Mouse (Mus musculus): Measurements from ENCODE around the gene Hfe2.
"Not testable (repeated sequence)": the region's sequence is repeated elsewhere in the genome, so short reads cannot be mapped to it uniquely, and the experiment has no call there.

The Hfe2 gene

GRCm38 (mm10) chr3:96524914-96525313 is at the start of gene Hfe2:
Gene Hfe2 (plus strand): TSS chr3:96525172.
- no peak for DNase-seq (ENCODE audit: low spot score)

DNA sequence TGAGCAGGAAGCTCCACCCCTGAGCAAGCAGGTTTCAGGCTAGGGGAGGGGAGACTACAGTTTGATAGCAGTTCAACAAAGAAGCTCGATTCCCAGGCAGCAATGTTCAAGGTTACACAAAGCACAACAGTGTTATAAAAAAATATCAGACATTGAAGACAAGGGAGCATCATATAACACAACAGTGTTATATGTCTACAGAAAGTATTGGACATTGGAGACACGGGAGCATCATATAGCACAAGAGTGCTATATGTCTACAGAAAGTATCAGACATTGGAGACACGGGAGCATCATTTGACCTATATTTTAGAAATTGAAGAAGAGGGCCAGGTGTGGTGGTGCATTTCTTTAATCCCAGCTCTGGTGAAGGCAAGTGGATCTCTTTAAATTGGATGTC is 47.9 kb upstream of the Hfe2 start:
- no peak for DNase-seq (ENCODE audit: low spot score)

DNA sequence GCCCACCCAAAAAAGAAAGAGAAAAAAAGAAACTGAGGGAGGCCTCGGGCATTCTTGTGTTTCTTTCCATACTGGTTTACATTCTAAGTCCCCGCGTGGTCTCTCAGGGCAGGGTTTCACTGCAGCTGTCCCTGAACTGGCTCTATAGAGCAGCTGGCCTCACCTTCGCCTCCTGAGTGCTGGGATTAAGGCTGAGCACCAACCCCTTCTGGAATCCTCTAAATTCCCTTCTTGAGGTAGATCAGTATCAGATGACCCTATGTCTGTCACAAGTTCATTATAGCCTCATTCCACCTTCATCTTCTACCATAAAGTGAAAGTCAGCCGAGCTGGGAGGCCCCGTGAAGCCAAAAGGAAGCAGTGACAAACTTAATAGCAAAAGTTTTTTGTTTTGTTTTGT is 47.4 kb upstream of the Hfe2 start:
- no peak for DNase-seq (ENCODE audit: low spot score)

DNA sequence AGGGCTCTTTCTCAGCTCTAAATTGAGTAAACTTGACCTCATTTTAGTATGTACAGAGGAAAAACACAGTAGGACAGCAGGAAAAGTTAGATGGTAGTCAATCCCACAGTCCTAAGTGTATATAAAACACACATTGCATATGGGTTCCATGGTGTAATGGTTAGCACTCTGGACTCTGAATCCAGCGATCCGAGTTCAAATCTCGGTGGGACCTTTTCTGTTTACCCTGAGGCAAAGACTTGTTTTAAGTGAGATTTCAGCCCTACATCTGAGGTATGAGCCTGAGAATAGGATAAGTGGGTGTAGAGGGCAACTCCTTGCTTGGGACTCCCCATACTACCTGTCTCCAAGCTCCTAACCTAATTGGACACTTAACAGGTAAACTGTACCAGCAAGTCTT is 45.7 kb upstream of the Hfe2 start:
- no peak for DNase-seq (ENCODE audit: low spot score)

DNA sequence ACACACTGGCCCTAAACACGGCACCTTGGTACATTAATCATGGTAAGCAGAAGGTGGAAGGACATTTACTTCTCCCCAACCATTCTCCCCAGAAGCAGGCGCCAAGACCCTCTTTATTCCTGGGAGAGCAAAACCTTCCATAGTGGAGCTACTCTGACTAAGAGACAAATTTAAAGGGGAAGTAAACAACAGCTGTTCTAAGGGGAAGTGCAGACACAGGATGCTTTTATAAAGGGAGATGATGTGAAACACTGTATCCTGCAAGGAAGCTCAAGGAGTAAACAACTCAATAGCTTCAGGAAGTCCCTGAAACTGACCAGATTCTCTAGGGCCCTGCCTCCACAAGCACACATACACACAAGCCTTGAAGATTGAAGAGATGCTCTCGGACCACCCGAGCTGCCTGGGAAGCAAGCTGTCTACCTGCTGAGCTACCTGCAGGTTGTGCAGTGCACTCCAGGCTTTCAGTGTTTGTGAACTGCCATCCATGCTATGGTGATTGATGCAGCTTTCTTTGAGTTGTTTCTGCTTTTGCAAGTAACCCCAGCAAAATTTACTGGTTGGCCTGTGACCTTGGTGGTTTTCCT is 44.2 kb upstream of the Hfe2 start:
- DNase-seq (ENCODE audit: low spot score) = no peak

DNA sequence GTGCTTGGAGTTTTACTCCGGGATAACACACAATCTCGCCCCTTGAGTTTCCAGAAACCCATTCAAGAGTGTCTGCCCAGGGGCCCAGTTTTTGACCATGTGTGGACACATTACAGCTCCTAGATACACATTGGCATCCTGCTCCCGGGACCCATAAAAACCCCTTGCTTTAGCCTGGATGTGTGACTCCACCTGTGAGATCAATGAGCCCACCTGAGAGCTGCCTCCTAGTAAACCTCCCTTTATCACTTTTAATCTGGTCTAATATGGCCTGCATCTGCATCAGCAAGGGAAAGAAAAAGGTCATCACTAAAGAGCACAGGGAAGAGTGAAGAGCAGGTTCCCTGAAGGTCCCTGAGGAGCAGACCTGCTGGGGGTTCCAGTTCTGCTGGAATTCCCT is 43.1 kb upstream of the Hfe2 start:
- DNase-seq (ENCODE audit: low spot score) = no peak

GRCm38 (mm10) chr3:96482451-96482850 is 42.5 kb upstream of the Hfe2 start:
- no peak for DNase-seq (ENCODE audit: low spot score)

GRCm38 (mm10) chr3:96483044-96483443 is 41.9 kb upstream of the Hfe2 start:
- not testable (repeated sequence) for DNase-seq (ENCODE audit: low spot score)

GRCm38 (mm10) chr3:96483946-96484345 is 41.0 kb upstream of the Hfe2 start:
- DNase-seq (ENCODE audit: low spot score) = no peak

GRCm38 (mm10) chr3:96484921-96485320 is 40.1 kb upstream of the Hfe2 start:
- DNase-seq (ENCODE audit: low spot score) = no peak

- no peak for DNase-seq (ENCODE audit: low spot score)
These were observed 39.6 kb upstream of the Hfe2 start for GRCm38 (mm10) chr3:96485361-96485760.

- DNase-seq (ENCODE audit: low spot score) = not testable (repeated sequence)
These were observed 38.7 kb upstream of the Hfe2 start for GRCm38 (mm10) chr3:96486064-96486827.

DNA sequence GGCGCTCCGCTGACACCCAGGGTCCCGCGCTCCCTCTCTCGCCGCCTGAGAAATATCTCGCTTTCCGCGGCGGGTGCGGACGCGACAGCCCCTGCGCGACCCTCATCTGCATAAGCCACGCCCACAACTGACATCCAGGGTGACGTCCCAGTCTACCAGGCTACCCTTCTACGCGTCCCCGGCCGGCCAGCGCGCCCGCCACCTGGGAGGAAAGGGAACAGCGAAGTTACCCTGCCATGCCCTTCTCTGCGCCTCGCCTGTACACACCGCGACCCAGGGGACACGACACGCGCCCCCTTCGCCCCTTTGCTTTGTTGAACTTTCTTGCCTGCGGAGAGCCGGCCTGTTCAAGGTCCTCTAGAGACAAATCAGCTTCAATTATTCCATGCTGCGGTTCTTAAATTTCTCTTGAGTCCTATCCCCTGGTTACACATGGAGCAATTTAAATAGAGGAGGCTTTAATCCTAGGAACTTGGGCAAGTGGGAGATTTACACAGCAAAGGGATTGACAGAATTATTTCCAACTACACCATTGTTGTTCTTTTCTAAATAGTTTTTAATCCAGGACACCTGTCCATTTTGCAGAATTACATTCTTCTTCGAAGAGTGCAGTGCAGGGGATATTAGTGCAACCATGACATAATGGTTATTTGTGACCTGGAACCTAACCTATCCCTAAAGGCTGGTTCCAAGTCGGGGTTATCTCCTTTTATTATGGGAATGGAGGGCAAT is 38.0 kb upstream of the Hfe2 start:
- not testable (repeated sequence) for DNase-seq (ENCODE audit: low spot score)

DNA sequence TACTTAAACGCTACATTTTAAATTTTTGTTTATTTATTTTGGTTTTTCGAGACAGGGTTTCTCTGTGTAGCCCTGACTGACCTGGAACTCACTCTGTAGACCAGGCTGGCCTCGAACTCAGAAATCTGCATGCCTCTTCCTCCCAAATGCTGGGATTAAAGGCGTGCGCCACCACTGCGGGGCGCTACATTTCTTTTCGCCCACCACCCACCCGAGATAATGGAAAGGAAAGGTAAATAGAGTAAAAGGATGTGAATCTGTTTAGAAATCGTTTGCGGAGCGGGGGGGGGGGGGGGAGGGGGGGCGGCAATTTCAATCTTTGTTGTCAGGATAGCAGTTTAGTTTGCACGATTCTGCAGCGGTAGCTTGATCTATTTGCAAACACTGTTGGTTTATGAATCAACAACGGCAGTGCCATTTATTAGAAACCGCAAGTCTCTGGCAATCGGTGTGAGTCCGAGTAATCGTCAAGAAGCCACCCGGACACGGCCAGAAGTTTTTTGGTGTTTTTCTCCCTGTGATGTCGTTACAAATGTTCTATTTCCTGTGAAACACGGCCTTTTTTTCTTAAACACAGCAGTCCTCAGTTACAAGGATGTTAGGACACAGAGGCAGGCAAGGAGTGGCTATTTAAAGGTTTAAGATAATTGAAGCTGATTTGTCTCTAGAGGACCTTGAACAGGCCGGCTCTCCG is 37.2 kb upstream of the Hfe2 start:
- no peak for DNase-seq (ENCODE audit: low spot score)

GRCm38 (mm10) chr3:96488290-96488906 is 36.6 kb upstream of the Hfe2 start:
- not testable (repeated sequence) for DNase-seq (ENCODE audit: low spot score)

DNA sequence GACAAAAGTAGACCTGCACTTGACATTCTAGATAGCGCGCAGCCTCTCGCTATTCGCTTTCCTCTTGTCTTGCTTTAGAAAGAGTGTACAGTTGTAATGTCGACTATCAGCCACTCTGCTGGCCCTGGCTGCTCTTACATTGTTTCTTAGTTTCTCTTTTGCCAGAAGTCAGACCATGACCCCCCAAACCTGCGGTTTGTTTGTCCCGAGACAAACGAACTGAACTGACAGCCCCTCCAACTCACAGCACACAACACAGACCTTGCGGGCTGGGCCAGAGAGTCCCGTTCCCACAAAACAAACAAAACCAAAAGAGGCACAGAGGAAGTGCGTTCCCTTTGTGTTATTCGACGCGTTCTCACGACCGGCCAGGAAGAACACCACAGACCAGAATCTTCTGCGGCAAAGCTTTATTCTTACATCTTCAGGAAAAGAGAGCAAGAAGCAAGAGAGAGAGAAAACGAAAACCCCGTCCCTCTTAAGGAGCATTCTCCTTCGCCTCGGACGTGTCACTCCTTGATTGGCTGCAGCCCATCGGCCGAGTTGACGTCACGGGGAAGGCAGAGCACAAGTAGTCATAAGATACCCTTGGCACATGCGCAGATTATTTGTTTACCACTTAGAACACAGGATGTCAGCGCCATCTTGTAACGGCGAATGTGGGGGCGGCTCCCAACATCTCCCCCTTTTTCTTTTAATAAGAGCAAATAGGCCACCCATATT is 35.9 kb upstream of the Hfe2 start:
- DNase-seq (ENCODE audit: low spot score) = not testable (repeated sequence)

DNA sequence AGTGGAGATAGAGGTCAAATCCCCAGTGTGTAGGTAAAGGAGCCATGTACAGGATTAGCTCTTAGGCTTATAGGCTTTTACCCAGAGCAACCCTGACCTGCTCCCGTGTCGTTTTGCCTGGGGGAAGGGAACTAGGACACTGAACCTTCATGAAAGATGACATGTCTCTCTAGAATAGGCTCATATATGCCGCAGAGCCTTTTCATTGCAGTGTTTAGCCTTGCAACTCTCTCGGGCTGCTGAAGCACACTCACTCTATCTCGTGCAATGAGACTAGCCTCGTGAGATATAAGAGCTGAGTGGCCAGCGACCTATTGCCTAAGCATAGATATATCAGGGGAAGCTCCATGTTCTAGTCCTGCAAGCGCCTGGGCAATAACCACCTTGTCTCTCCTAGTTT is 35.3 kb upstream of the Hfe2 start:
- not testable (repeated sequence) for DNase-seq (ENCODE audit: low spot score)

DNA sequence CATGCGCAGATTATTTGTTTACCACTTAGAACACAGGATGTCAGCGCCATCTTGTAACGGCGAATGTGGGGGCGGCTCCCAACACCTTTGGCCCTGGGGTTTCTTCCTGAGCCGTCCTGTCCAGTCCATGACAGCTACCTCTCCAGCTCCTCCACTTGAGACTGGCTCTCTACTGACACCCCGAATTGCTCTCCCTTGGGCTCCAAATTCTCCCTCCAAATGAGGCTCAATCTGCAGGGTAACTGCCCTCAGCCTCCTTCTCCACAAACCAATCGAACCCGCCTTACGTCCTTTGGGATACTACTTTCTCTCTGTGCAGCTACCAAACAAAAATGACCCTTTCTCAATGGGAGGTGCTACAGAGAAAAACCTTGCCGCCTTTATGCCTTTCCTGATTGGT is 30.5 kb upstream of the Hfe2 start:
- DNase-seq (ENCODE audit: low spot score) = not testable (repeated sequence)

DNA sequence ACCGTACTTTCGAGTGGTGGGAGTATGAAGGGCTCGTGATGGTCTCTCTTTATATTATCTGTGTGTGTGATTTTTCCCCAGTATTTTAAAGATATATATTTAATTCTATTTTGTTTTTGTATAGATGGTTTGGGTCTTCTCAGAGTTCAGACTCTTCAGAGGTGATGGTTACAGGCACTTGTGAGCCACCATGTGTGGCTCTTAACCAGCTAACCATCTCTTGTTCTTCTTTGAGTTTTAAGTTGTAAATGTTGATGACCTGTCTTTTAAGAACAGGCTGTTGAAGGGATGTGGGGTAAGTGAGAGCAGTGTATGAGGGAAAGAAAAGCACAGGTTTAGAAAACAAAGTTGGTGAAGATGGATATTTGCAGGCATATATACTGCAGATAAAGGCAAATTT is 30.1 kb upstream of the Hfe2 start:
- DNase-seq (ENCODE audit: low spot score) = no peak

DNA sequence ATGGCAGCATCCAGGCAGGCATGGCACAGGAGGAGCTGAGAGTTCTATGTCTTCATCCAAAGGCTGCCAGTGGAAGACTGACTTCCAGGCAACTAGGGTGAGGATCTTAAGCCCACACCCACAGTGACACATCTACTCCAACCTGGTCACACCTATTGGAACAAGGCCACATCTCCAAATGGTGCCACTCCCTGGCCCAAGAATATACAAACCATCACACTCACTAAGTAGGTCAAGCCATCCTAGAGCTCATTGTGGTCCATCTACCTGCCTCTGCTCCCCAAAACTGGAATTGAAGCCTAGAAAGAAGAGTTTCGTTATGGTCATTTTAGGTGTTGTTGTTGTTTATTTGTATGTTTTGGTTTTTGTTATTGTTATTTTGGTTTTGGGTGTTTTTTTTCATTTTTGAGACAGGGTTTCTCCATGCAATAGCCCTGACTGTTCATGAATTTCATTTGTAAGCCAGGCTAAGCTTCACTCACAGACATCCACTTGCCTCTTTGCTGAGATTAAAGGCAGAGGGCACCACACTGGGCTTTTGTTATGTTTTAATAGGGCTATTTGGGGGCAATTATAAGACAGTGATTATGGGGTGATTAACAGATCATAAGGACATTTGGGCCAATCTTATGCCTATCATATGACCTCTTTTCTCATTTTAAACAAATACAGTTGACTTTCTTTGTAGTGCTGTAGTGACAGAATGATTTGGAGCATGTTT is 29.3 kb upstream of the Hfe2 start:
- DNase-seq (ENCODE audit: low spot score) = no peak

- DNase-seq (ENCODE audit: low spot score) = no peak
These were observed 28.8 kb upstream of the Hfe2 start for GRCm38 (mm10) chr3:96496216-96496615.
